Mouse (Mus musculus): ENCODE measurements at regions not wholly inside any gene's neighbourhood (a gene's known extent, or its start where the extent isn't known, plus 50 kb on each side); places are given as distances from the start of the nearest gene placed in this dataset.

GRCm38 (mm10) chr14:25228321-25229047 is 230.5 kb upstream of the Zmiz1 start:
- no peak for ATAC-seq (ENCODE audit: extremely low read depth, insufficient number of reproducible peaks, low FRiP score, poor library complexity, severe bottlenecking)

- no peak for ATAC-seq (ENCODE audit: extremely low read depth, insufficient number of reproducible peaks, low FRiP score, poor library complexity, severe bottlenecking)
Measured at GRCm38 (mm10) chr14:25229569-25229968, 229.4 kb upstream of the Zmiz1 start.

- ATAC-seq (ENCODE audit: extremely low read depth, insufficient number of reproducible peaks, low FRiP score, poor library complexity, severe bottlenecking), result no peak
Measured at GRCm38 (mm10) chr14:25231881-25232280, 227.1 kb upstream of the Zmiz1 start.

- no peak for ATAC-seq (ENCODE audit: extremely low read depth, insufficient number of reproducible peaks, low FRiP score, poor library complexity, severe bottlenecking)
Measured at GRCm38 (mm10) chr14:25236421-25236973, 222.5 kb upstream of the Zmiz1 start.

GRCm38 (mm10) chr14:25239335-25239960 is 219.5 kb upstream of the Zmiz1 start:
- ATAC-seq (ENCODE audit: extremely low read depth, insufficient number of reproducible peaks, low FRiP score, poor library complexity, severe bottlenecking), result no peak

GRCm38 (mm10) chr14:25242753-25243152 is 216.2 kb upstream of the Zmiz1 start:
- no peak for ATAC-seq (ENCODE audit: extremely low read depth, insufficient number of reproducible peaks, low FRiP score, poor library complexity, severe bottlenecking)

- ATAC-seq (ENCODE audit: extremely low read depth, insufficient number of reproducible peaks, low FRiP score, poor library complexity, severe bottlenecking), result no peak
Measured at GRCm38 (mm10) chr14:25243289-25243688, 215.7 kb upstream of the Zmiz1 start.

- no peak for ATAC-seq (ENCODE audit: extremely low read depth, insufficient number of reproducible peaks, low FRiP score, poor library complexity, severe bottlenecking)
Measured at GRCm38 (mm10) chr14:25243698-25244097, 215.3 kb upstream of the Zmiz1 start.

- ATAC-seq (ENCODE audit: extremely low read depth, insufficient number of reproducible peaks, low FRiP score, poor library complexity, severe bottlenecking), result no peak
Measured at GRCm38 (mm10) chr14:25244841-25245240, 214.1 kb upstream of the Zmiz1 start.

- no peak for ATAC-seq (ENCODE audit: extremely low read depth, insufficient number of reproducible peaks, low FRiP score, poor library complexity, severe bottlenecking)
Measured at GRCm38 (mm10) chr14:25245691-25246090, 213.3 kb upstream of the Zmiz1 start.

GRCm38 (mm10) chr14:25248941-25249340 is 210.0 kb upstream of the Zmiz1 start:
- ATAC-seq (ENCODE audit: extremely low read depth, insufficient number of reproducible peaks, low FRiP score, poor library complexity, severe bottlenecking), result no peak

GRCm38 (mm10) chr14:25253016-25253850 is 205.8 kb upstream of the Zmiz1 start:
- no peak for ATAC-seq (ENCODE audit: extremely low read depth, insufficient number of reproducible peaks, low FRiP score, poor library complexity, severe bottlenecking)

GRCm38 (mm10) chr14:25263121-25263520 is 195.9 kb upstream of the Zmiz1 start:
- ATAC-seq (ENCODE audit: extremely low read depth, insufficient number of reproducible peaks, low FRiP score, poor library complexity, severe bottlenecking), result no peak

- no peak for ATAC-seq (ENCODE audit: extremely low read depth, insufficient number of reproducible peaks, low FRiP score, poor library complexity, severe bottlenecking)
Measured at GRCm38 (mm10) chr14:25266846-25267245, 192.1 kb upstream of the Zmiz1 start.

- ATAC-seq (ENCODE audit: extremely low read depth, insufficient number of reproducible peaks, low FRiP score, poor library complexity, severe bottlenecking), result no peak
Measured at GRCm38 (mm10) chr14:25268090-25268631, 190.8 kb upstream of the Zmiz1 start.

- no peak for ATAC-seq (ENCODE audit: extremely low read depth, insufficient number of reproducible peaks, low FRiP score, poor library complexity, severe bottlenecking)
Measured at GRCm38 (mm10) chr14:25270227-25270876, 188.6 kb upstream of the Zmiz1 start.

GRCm38 (mm10) chr14:25272366-25273156 is 186.4 kb upstream of the Zmiz1 start:
- ATAC-seq (ENCODE audit: extremely low read depth, insufficient number of reproducible peaks, low FRiP score, poor library complexity, severe bottlenecking), result no peak

- no peak for ATAC-seq (ENCODE audit: extremely low read depth, insufficient number of reproducible peaks, low FRiP score, poor library complexity, severe bottlenecking)
Measured at GRCm38 (mm10) chr14:25279751-25280150, 179.2 kb upstream of the Zmiz1 start.
